Mouse (Mus musculus): Measurements from ENCODE around the gene Unc13a.

- no peak for TF ChIP-seq POLR2A (IDR thresholded peaks at IDR 0.05; ENCODE audit: insufficient read length, low read depth)
- TF ChIP-seq E2F4 (IDR thresholded peaks at IDR 0.05; ENCODE audit: insufficient read depth): no peak
- no peak for TF ChIP-seq CEBPB (IDR thresholded peaks at IDR 0.05; ENCODE audit: insufficient read depth, poor library complexity, severe bottlenecking)
- no peak for TF ChIP-seq POLR2AphosphoS2 (IDR thresholded peaks at IDR 0.05; ENCODE audit: insufficient read length, low read depth)
- no peak for TF ChIP-seq TCF3 (IDR thresholded peaks at IDR 0.05; ENCODE audit: insufficient read length, low read depth)
- TF ChIP-seq REST (IDR thresholded peaks at IDR 0.05; ENCODE audit: insufficient read depth, insufficient read length): no peak
- TF ChIP-seq USF1 (IDR thresholded peaks at IDR 0.05; ENCODE audit: low read depth): no peak
- no peak for TF ChIP-seq MAX (IDR thresholded peaks at IDR 0.05; ENCODE audit: low read depth)
- TF ChIP-seq MYOG (IDR thresholded peaks at IDR 0.05; ENCODE audit: control insufficient read depth in 1 of 3, insufficient read depth in 1 of 3, insufficient read length in 2 of 3, low read depth in 2 of 3): no peak
- TF ChIP-seq TCF12 (IDR thresholded peaks at IDR 0.05; ENCODE audit: insufficient read depth, poor library complexity, severe bottlenecking): no peak
These were observed 97.1 kb downstream of the Unc13a start for GRCm38 (mm10) chr8:71574426-71574825.
